Mouse (Mus musculus) embryonic fibroblast, embryonic 13.5 days (primary cell): ENCODE results near the gene 1700029P11Rik.

ENCODE experiments used
- CTCF ChIP-seq: IDR thresholded peaks from 2 replicates; pipeline ENCODE4 v1.5.1; 2011; ENCODE audit warnings: mild to moderate bottlenecking, control low read depth, low read length, moderate library complexity, borderline replicate concordance; ENCODE audit not compliant: insufficient read depth
- POLR2A ChIP-seq: IDR thresholded peaks from 2 replicates; pipeline ENCODE4 v1.6.1; 2011; ENCODE audit warnings: low read depth, mild to moderate bottlenecking, control low read depth, low read length, moderate library complexity

DNA sequence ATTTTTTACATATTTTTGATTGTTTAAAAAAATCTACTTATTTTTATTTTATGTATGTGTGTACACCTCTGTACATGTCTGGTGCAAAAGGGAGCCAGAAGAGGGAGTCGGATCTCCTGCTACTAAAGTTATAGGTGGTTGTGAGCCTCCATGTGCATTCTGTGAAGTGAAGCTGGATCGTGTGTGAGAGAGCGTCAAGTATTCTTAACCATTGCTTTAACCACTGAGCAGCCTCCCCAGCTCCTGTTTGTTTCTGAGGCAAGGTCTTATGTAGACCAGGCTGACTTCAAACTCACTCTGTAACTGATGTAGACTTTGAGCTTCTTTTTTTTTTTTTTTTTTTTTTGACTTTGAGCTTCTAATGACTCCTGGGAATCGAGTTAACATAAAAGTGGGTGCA is 37.1 kb downstream of the 1700029P11Rik start:
- TF ChIP-seq CTCF (no peak), POLR2A (no peak)
